Mouse (Mus musculus): ENCODE measurements around the gene Ap3m1. TPM values are rescaled to one million over a fixed set of nuclear protein-coding genes. Genes with fewer than 3 reads are reported as not detected.

Gene Ap3m1
- 211 TPM for polyA plus RNA-seq (2014; fragmentation: Illumina TruSeq; extraction: RNeasy Lipid Tissue Mini Kit (QIAGEN cat#74804); ENCODE audit: low read depth, low replicate concordance)

GRCm38 (mm10) chr14:21052112-21052780, at the start of gene Ap3m1, which contains the start of gene Adk:
TSS of gene Ap3m1 (minus strand) at chr14:21052508.
TSS of gene Adk (plus strand) at chr14:21052574.

Other genes starting within 250 kb of the Ap3m1 start
- gene Plau, start 215.8 kb downstream of the Ap3m1 start, polyA plus RNA-seq (2014; fragmentation: Illumina TruSeq; extraction: RNeasy Lipid Tissue Mini Kit (QIAGEN cat#74804); ENCODE audit: low read depth, low replicate concordance), result 0.69 TPM
- 18.1 TPM for gene Vcl, start 123.1 kb downstream of the Ap3m1 start, polyA plus RNA-seq (2014; fragmentation: Illumina TruSeq; extraction: RNeasy Lipid Tissue Mini Kit (QIAGEN cat#74804); ENCODE audit: low read depth, low replicate concordance)
- 1,592 TPM for gene Adk, start 66 bp upstream of the Ap3m1 start, polyA plus RNA-seq (2014; fragmentation: Illumina TruSeq; extraction: RNeasy Lipid Tissue Mini Kit (QIAGEN cat#74804); ENCODE audit: low read depth, low replicate concordance)